Mouse (Mus musculus) liver, postnatal 0 days (tissue): ENCODE data around the gene Tspan13. TPM values are rescaled to one million over a fixed set of nuclear protein-coding genes. Genes with fewer than 3 reads are reported as not detected.

Experiments
- ATAC-seq: fragments of 200-750 bp; cut with Nextera tagmentation; 2 replicates; pipeline ENCODE4 v1.8.0; 2017; ENCODE audit warnings: mild to moderate bottlenecking, moderate library complexity
- DNase-seq: peaks from one replicate; pipeline ENCODE4 v3.0.0-alpha.2; 2016
- H3K27ac ChIP-seq: fragments of 300-500 bp; sonication (generic); 2 replicates; pipeline ENCODE4 v1.5.1; 2014; ENCODE audit warnings: antibody characterized with exemption, moderate library complexity, mild to moderate bottlenecking, low read depth
- H3K27me3 ChIP-seq: fragments of 300-500 bp; sonication (generic); 2 replicates; pipeline ENCODE4 v1.6.1; 2014; ENCODE audit warnings: low read length, control low read depth, mixed read lengths; ENCODE audit not compliant: insufficient read depth
- H3K36me3 ChIP-seq: fragments of 300-500 bp; sonication (generic); replicated peaks from 2 replicates; pipeline ENCODE4 v1.6.1; 2014; ENCODE audit warnings: mild to moderate bottlenecking, control low read depth, low read length, moderate library complexity, mixed read lengths; ENCODE audit not compliant: insufficient read depth
- H3K4me1 ChIP-seq: fragments of 300-500 bp; sonication (generic); 2 replicates; pipeline ENCODE4 v1.6.1; 2014; ENCODE audit warnings: antibody characterized with exemption, mild to moderate bottlenecking, control low read depth; ENCODE audit not compliant: insufficient read depth
- H3K4me2 ChIP-seq: fragments of 300-500 bp; sonication (generic); 2 replicates; pipeline ENCODE4 v1.6.1; 2014; ENCODE audit warnings: low read depth, mild to moderate bottlenecking, low read length, moderate library complexity, mixed read lengths
- H3K4me3 ChIP-seq: fragments of 300-500 bp; sonication (generic); 2 replicates; pipeline ENCODE4 v1.5.1; 2014; ENCODE audit warnings: low read depth, low read length
- H3K9ac ChIP-seq: fragments of 300-500 bp; sonication (generic); replicated peaks from 2 replicates; pipeline ENCODE4 v1.6.1; 2014; ENCODE audit warnings: mild to moderate bottlenecking, moderate library complexity
- H3K9me3 ChIP-seq: fragments of 300-500 bp; sonication (generic); 2 replicates; pipeline ENCODE4 v1.6.1; 2016; ENCODE audit warnings: mild to moderate bottlenecking, control low read depth, low read length, mixed read lengths
- CTCF ChIP-seq: sonication (generic); IDR thresholded peaks from 2 replicates; pipeline ENCODE4 v1.5.1; 2016; ENCODE audit warnings: antibody characterized with exemption, low read depth
- EP300 ChIP-seq: IDR thresholded peaks from 2 replicates; pipeline ENCODE4 v1.6.1; 2016; ENCODE audit warnings: antibody characterized with exemption, low read depth, mild to moderate bottlenecking
- WGBS: fragments of 180-500 bp; shearing (Covaris S2); extraction: QIAGEN DNeasy Blood & Tissue Kit; methylation state at CpG from one replicate; pipeline ENCODE4 v1.1.7; 2014; ENCODE audit not compliant: insufficient replicate concordance; 5-methylcytosine and 5-hydroxymethylcytosine counted together
- polyA plus RNA-seq: library from polyadenylated mRNA; unstranded; fragments of >200 nt; fragmentation: Nextera tagmentation; extraction: Ambion mirVana; gene quantifications from 2 replicates; pipeline ENCODE4 v1.2.1, GENCODE M21; 2015

Gene Tspan13
- polyA plus RNA-seq, 1 experiment from 2014 or later, result 19.7 TPM

DNA sequence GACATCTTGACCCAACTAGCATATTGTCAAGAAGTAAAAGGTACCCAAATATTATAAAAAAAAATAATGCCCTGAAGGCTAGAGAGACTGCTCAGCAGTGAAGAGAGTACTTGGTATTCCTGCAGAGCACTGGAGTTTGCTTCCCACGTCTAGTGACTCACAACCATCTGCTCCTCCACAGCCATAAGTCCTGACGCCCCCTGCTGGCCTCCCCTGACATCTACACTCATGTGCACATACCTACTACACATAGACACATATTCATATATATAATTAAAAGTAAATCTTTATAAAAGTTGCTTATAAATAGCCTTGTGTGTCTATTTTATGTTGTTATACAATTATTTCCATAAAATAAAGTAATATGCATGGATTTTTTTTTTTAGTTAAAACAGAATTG lies 24.5 kb downstream of the Tspan13 start:
- ATAC-seq, result no peak

DNA sequence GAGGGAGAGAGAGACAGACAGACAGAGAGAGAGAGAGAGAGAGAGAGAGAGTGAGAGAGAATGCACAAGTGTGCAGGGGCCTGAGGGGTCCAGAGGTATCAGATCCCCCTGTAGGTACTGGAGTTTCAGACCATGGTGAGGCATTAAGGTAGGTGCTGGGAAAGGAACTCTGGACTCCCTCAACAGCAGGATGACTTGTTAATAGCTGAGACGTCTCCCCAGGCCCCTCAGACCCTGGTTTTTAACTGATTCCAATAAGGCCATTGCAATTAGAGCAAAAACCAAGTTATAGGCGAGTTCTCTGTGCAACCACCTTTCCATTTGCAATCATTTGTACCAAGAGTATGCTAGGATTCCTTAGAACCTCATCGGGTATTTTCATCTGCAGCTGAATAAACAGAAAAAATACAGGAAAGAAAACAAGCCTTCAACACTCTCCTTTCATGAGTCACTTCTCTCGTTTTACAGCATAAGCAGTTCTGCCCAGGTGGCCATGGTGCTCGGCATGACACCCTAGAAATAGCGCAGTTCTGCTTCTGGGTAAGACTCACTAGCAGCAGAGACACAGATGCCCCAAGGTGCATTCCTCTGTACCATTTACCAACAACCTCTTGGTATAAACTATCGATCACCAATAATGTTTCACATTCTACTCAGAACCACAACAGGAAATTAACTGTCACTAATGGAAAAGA lies 28.9 kb downstream of the Tspan13 start:
- ATAC-seq (no peak), DNase-seq (no peak)
- Histone ChIP-seq H3K27ac (no peak overlapping the region), H3K4me1 (no peaks in the 10 kb centered on the region), H3K9ac (no peak overlapping the region), H3K4me3 (no peak overlapping the region), H3K4me2 (no peak overlapping the region), H3K27me3 (no peaks in the 10 kb centered on the region), H3K36me3 (no peaks in the 10 kb centered on the region), H3K9me3 (no peaks in the 10 kb centered on the region)
- WGBS, result 73% methylated on average over 7 of the region's 7 CpGs
- TF ChIP-seq CTCF (no peak), EP300 (no peak)

More for the DNA sequence above, 24.5 kb downstream of the Tspan13 start:
- H3K4me2 ChIP-seq, result no peak overlapping the region
- H3K36me3 ChIP-seq, result no peaks in the 10 kb centered on the region; the same call in 1 of the 2 replicates
- H3K9ac ChIP-seq, result no peak overlapping the region
- TF ChIP-seq CTCF, result 0 out of 2 replicates have a peak, but pooled peaks have one; percentile 14
- TF ChIP-seq EP300, result no peak
- H3K27me3 ChIP-seq, result no peaks in the 10 kb centered on the region
- H3K4me3 ChIP-seq, result no peak overlapping the region
- DNase-seq, result no peak
- H3K27ac ChIP-seq, result no peak overlapping the region
- H3K9me3 ChIP-seq, result no peaks in the 10 kb centered on the region
- 82% methylated on average over 2 of the region's 2 CpGs for WGBS
- no peaks in the 10 kb centered on the region for H3K4me1 ChIP-seq

DNA sequence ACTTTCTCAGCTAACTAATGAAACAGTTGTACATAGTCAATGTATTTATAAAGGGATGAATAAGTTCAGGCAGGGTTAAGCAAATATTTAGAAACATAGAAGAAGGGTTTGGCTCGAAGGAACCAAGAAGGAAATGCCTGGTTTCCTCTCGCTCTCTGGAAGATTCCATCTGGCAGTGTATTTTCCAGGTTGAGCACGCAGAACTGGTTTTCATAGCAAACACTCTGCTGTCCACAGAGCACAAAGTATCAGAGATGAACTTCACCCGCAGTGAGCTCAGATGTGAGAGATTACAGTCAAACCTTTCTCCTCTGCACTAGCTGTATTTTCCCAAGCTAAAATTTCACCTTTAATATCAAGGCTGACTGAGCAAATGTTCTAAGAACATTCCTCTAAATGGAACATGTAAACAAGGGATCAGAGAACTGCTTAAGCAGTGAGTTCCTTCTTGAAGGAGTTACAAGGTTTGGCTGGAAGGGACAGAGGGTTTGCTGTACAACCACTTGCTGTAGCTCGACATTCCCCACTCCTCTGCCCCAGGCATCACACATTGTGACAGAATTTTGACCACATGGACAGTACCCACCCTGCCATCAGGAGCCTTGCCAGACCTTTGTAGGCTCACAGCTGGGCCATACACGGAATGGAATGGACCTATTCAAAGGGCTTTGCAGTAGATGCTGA lies 33.8 kb downstream of the Tspan13 start:
- peaks cover 4% of the 10 kb centered on the region; the same call in 1 of the 2 replicates for H3K4me1 ChIP-seq
- H3K27me3 ChIP-seq, result no peaks in the 10 kb centered on the region
- TF ChIP-seq CTCF (no peak), EP300 (no peak)
- no peak for DNase-seq
- no peak for ATAC-seq
- 38% methylated on average over 6 of the region's 6 CpGs for WGBS
- H3K4me3 ChIP-seq, result no peak overlapping the region
- H3K27ac ChIP-seq, result no peak overlapping the region
- no peak overlapping the region for H3K4me2 ChIP-seq
- no peaks in the 10 kb centered on the region for H3K9me3 ChIP-seq
- H3K36me3 ChIP-seq, result no peaks in the 10 kb centered on the region
- no peak overlapping the region for H3K9ac ChIP-seq

DNA sequence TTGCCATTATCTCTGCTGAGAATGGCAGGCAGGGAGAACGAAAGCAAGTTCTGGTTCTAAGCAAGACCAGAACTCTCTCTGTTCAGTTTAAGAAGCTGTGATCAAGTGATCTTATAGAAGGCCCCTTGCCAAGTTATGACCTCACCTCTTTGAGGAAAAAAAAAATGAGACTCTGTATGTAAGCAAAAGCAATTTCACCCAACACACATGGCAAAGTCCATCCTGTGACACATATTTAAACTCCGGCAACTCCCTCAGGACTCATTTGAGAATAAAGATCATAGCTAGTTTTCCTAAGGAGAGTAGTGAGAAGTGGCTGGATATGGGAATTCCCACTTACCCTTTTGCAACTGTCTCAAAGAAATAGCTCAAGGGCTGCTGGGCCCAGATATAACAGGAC lies 34.7 kb downstream of the Tspan13 start:
- Histone ChIP-seq H3K27me3 (no peaks in the 10 kb centered on the region), H3K9me3 (no peaks in the 10 kb centered on the region), H3K4me2 (no peak overlapping the region), H3K4me3 (no peak overlapping the region), H3K4me1 (peaks cover 4% of the 10 kb centered on the region; the same call in 1 of the 2 replicates), H3K9ac (no peak overlapping the region), H3K27ac (no peak overlapping the region), H3K36me3 (no peaks in the 10 kb centered on the region)
- ATAC-seq (peak; percentile 44), DNase-seq (no peak)
- WGBS, result 67% methylated on average over 2 of the region's 2 CpGs
- no peak for TF ChIP-seq CTCF
- no peak for TF ChIP-seq EP300

DNA sequence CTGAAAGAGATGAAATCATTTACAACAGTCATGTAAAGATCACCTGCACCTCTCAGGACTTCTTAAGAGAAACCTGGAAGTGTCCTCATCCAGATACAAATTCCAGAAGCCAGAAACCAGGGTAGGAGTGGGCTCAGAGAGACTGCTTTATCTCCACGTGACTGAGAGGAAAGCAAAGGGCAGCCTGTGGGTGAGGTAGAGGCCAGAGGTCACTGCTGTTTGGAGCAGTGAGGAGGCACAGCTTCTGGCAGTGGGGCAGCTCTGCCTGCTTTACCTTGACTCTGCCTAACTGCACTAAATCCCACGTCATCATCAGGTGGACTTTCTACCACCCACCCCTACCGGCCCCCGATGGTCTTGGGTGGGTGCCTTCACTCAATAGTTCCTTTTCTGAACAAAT lies 37.6 kb downstream of the Tspan13 start:
- no peak for TF ChIP-seq EP300
- no peak for TF ChIP-seq CTCF
- Histone ChIP-seq H3K36me3 (no peaks in the 10 kb centered on the region), H3K9ac (no peak overlapping the region), H3K27ac (no peak overlapping the region), H3K9me3 (no peaks in the 10 kb centered on the region), H3K4me3 (no peak overlapping the region), H3K4me2 (no peak overlapping the region), H3K4me1 (peaks cover 4% of the 10 kb centered on the region; the same call in 1 of the 2 replicates), H3K27me3 (no peaks in the 10 kb centered on the region)
- 53% methylated on average over 4 of the region's 4 CpGs for WGBS
- DNase-seq, result no peak
- peak; percentile 78 for ATAC-seq

DNA sequence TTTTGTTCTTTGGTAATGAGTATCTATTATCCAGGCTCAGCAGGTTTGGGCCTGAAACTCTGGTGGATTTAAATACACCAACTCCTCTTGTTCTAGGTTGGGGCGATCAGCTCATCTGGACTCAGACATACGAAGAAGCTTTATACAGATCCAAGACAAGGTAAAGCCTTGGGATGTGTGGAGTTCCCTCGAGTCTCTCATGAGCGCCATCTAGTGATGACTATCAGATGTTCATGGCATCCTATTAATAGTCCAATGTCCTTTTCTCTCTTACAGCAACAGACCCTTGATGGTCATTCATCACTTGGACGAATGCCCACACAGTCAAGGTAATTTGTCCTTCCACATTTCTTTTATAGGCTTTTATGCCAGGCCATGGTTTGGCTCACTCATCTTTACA lies 46.5 kb downstream of the Tspan13 start:
- H3K9me3 ChIP-seq, result no peaks in the 10 kb centered on the region
- no peaks in the 10 kb centered on the region for H3K4me1 ChIP-seq
- no peak overlapping the region for H3K9ac ChIP-seq
- no peak for DNase-seq
- H3K4me2 ChIP-seq, result no peak overlapping the region
- 30% methylated on average over 5 of the region's 5 CpGs for WGBS
- H3K36me3 ChIP-seq, result no peaks in the 10 kb centered on the region
- H3K4me3 ChIP-seq, result no peak overlapping the region
- H3K27ac ChIP-seq, result no peak overlapping the region
- no peaks in the 10 kb centered on the region for H3K27me3 ChIP-seq
- ATAC-seq, result no peak
- TF ChIP-seq EP300 (no peak), CTCF (peak; percentile 67)
